Mouse (Mus musculus): ENCODE results near the gene Traf3ip3. TPM values are rescaled to one million over a fixed set of nuclear protein-coding genes. Genes with fewer than 3 reads are reported as not detected.

Gene Traf3ip3
- polyA plus RNA-seq (2016; fragmentation: Nextera tagmentation; extraction: Ambion mirVana) = 3.9 and 4.0 TPM in 2 replicates

DNA sequence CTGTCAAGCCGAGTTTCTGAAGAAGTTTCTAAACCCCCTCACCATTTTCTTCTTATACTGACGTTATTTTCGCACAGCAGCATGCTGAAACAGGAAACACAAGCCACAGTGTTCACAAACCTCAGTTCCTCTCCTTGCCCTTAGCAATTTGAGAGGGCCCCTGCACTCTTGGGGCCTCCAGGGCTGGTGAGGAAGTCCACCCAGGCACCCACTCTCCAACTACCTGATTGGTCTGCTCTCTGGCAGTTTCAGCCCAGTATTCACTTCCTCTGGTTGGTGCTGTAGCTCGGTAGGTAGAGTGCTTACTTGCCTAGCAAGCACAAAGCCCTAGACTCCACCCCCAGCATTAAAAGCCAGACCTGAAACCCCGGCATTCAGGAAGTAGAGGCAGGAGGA, at the start of gene Traf3ip3:
Gene Traf3ip3, minus strand, starts transcription at position 321 of the 396 bp plus-strand sequence.
- H3K36me3 ChIP-seq = no peaks in the 10 kb centered on the region
- H3K27me3 ChIP-seq = no peaks in the 10 kb centered on the region
- 49% methylated on average over 5 of the region's 5 CpGs for WGBS
- H3K27ac ChIP-seq = no peak within 1 kb of the TSS
- no peak within 1 kb of the TSS for H3K9ac ChIP-seq
- no peaks in the 10 kb centered on the region for H3K4me1 ChIP-seq
- no peak within 1 kb of the TSS for H3K4me2 ChIP-seq (replicated peaks)
- no peak within 1 kb of the TSS for H3K4me3 ChIP-seq
- no peaks in the 10 kb centered on the region for H3K9me3 ChIP-seq
- ATAC-seq (ENCODE audit: insufficient number of reproducible peaks, insufficient read depth, low FRiP score, low TSS enrichment) = no peak

DNA sequence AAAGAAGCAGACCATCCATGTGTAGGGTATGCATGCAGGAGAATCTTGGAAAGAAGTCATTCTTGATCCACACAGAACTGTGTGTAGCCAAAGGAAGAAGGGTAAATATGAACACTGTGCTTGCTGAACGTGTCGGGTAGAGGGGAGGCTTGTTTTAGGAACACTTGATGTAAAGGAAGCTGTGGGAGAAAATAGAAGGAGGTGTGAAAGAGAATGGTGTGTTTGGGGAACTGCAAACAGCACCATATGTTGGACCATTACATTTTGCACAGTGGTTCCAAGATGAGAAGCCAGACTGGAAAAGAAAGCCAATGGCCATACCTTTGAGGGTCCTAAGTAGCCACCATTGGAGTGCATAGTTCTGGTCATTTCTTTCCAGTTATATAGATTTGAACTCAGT, 48.5 kb upstream of the Traf3ip3 start:
- H3K9me3 ChIP-seq = no peaks in the 10 kb centered on the region
- no peak overlapping the region for H3K9ac ChIP-seq
- H3K27me3 ChIP-seq = no peaks in the 10 kb centered on the region
- ATAC-seq (ENCODE audit: insufficient number of reproducible peaks, insufficient read depth, low FRiP score, low TSS enrichment) = no peak
- H3K4me2 ChIP-seq (replicated peaks) = no peak overlapping the region
- H3K4me1 ChIP-seq = no peaks in the 10 kb centered on the region
- 76% methylated on average over 2 of the region's 2 CpGs for WGBS
- H3K4me3 ChIP-seq = no peak overlapping the region
- H3K36me3 ChIP-seq = no peaks in the 10 kb centered on the region
- no peak overlapping the region for H3K27ac ChIP-seq

- Histone ChIP-seq H3K36me3 (no peaks in the 10 kb centered on the region), H3K27ac (no peak overlapping the region), H3K9me3 (no peaks in the 10 kb centered on the region), H3K9ac (no peak overlapping the region), H3K4me2 (replicated peaks) (no peak overlapping the region), H3K27me3 (no peaks in the 10 kb centered on the region), H3K4me3 (no peak overlapping the region), H3K4me1 (0 out of 2 replicates have a peak, but pooled peaks cover 4% of the 10 kb centered on the region)
- ATAC-seq (ENCODE audit: insufficient number of reproducible peaks, insufficient read depth, low FRiP score, low TSS enrichment) = no peak
- WGBS = 90% methylated on average over 6 of the region's 6 CpGs
Measured at GRCm38 (mm10) chr1:193244235-193244634, 42.7 kb upstream of the Traf3ip3 start.

DNA sequence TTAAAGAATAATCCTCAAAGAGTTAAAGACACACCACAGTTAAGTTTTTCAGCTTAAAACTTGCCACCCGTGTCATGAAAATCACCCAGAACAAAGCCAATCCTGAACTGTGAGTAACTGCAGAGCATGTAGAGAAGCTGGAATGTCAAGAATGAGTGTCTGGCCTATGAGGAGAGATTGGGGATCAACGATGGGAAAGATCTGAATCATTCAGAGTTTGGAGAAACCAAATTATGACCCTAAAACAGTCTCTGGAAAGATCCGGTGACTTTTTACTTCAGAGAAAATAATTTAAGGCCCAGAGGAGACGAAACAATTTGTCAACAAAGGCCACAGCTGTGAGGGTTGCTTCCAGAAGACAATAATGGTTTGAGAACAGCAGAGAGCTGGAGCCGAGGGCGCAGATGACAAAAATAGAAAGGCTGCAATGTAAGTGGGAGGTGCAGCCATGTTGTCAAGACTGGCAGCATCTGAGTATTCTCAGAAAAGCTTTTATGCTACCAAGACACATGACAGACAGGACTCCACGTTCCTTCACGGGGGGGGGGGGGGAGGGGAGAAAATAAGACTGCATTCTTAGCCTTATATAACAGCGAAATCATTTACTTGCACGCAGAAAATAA, 42.2 kb upstream of the Traf3ip3 start:
- Histone ChIP-seq H3K27ac (no peak overlapping the region), H3K4me3 (no peak overlapping the region), H3K4me2 (replicated peaks) (no peak overlapping the region), H3K36me3 (no peaks in the 10 kb centered on the region), H3K27me3 (no peaks in the 10 kb centered on the region), H3K9ac (no peak overlapping the region), H3K4me1 (0 out of 2 replicates have a peak, but pooled peaks cover 4% of the 10 kb centered on the region), H3K9me3 (no peaks in the 10 kb centered on the region)
- ATAC-seq (ENCODE audit: insufficient number of reproducible peaks, insufficient read depth, low FRiP score, low TSS enrichment) = no peak
- WGBS = 59% methylated on average over 10 of the region's 10 CpGs

DNA sequence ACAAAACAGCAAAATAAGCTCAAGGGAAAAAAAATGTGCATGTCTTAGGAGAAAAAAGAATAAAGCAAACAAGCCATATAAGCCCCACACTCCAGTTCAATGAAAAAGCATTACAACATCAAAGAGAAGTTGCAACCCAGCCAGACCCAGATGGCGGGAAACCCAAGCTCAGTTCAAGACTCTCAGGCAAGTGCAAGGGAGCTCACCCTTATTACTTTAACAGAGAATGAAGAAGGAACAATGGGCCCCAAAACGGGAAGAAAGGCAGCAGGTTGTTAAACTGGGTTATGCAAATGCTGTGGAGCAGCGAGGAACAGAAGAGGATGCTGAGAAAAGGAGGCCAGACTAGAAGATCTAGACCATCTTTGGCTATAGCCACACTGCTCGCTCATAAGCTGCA, 41.4 kb upstream of the Traf3ip3 start:
- H3K27me3 ChIP-seq = no peaks in the 10 kb centered on the region

DNA sequence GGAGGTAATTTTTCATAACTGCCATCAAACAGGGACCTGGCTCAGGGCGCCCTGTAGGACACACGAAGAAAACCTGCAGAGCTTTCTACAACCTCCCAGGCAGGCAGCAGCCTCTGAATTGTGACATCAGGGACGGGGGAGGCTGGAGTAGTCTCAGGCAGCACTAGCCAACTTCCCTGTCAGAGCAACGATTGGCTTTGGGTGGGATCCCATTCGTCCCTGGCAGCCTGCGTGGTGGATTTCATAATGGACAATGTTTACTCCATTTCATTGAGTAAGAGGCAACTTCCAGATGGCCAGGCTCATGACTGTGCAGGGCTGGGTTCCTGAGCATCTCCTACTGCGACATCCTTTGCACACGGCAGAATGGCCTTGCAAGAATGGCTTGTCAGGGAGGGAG, 40.7 kb upstream of the Traf3ip3 start:
- Histone ChIP-seq H3K4me1 (0 out of 2 replicates have a peak, but pooled peaks cover 4% of the 10 kb centered on the region), H3K4me2 (replicated peaks) (no peak overlapping the region), H3K36me3 (no peaks in the 10 kb centered on the region), H3K9ac (no peak overlapping the region), H3K27me3 (no peaks in the 10 kb centered on the region), H3K9me3 (no peaks in the 10 kb centered on the region), H3K27ac (no peak overlapping the region), H3K4me3 (no peak overlapping the region)
- WGBS = 79% methylated on average over 8 of the region's 8 CpGs
- ATAC-seq (ENCODE audit: insufficient number of reproducible peaks, insufficient read depth, low FRiP score, low TSS enrichment) = no peak

More for the DNA sequence above, 41.4 kb upstream of the Traf3ip3 start:
- no peak for ATAC-seq (ENCODE audit: insufficient number of reproducible peaks, insufficient read depth, low FRiP score, low TSS enrichment)
- H3K27ac ChIP-seq = no peak overlapping the region
- 0 out of 2 replicates have a peak, but pooled peaks cover 4% of the 10 kb centered on the region for H3K4me1 ChIP-seq
- 59% methylated on average over 4 of the region's 4 CpGs for WGBS
- H3K4me2 ChIP-seq (replicated peaks) = no peak overlapping the region
- H3K9me3 ChIP-seq = no peaks in the 10 kb centered on the region
- no peak overlapping the region for H3K4me3 ChIP-seq
- no peak overlapping the region for H3K9ac ChIP-seq
- no peaks in the 10 kb centered on the region for H3K36me3 ChIP-seq

DNA sequence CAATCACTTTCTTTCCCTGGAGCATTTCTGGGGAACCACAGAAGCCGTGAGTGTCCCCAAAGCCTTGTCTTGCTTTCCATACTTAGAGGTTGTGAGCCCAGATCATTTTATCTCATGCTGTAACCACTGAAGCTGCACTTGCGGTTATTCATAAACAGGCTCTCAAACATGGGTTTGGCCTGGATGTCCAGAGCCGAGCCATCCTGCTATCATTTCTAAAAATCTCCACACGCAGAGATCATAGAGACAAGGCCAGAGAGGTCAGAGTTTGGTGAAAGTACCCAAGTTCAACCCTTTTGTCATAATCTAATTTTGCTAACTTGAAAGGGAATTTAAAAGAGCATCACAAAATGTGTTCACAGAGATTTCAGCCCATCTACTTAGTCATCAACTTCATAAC, 39.9 kb upstream of the Traf3ip3 start:
- no peak overlapping the region for H3K9ac ChIP-seq
- 85% methylated on average over 4 of the region's 4 CpGs for WGBS
- H3K27me3 ChIP-seq = no peaks in the 10 kb centered on the region
- no peaks in the 10 kb centered on the region for H3K9me3 ChIP-seq
- 0 out of 2 replicates have a peak, but pooled peaks cover 4% of the 10 kb centered on the region for H3K4me1 ChIP-seq
- no peak overlapping the region for H3K4me3 ChIP-seq
- no peak for ATAC-seq (ENCODE audit: insufficient number of reproducible peaks, insufficient read depth, low FRiP score, low TSS enrichment)
- no peak overlapping the region for H3K27ac ChIP-seq
- no peak overlapping the region for H3K4me2 ChIP-seq (replicated peaks)
- no peaks in the 10 kb centered on the region for H3K36me3 ChIP-seq

GRCm38 (mm10) chr1:193238426-193238825, 36.9 kb upstream of the Traf3ip3 start:
- Histone ChIP-seq H3K36me3 (no peaks in the 10 kb centered on the region), H3K4me2 (replicated peaks) (no peak overlapping the region), H3K27ac (no peak overlapping the region), H3K9me3 (no peaks in the 10 kb centered on the region), H3K27me3 (no peaks in the 10 kb centered on the region), H3K4me1 (0 out of 2 replicates have a peak, but pooled peaks cover 4% of the 10 kb centered on the region), H3K4me3 (no peak overlapping the region), H3K9ac (no peak overlapping the region)
- WGBS = 59% methylated on average over 4 of the region's 4 CpGs
- ATAC-seq (ENCODE audit: insufficient number of reproducible peaks, insufficient read depth, low FRiP score, low TSS enrichment) = no peak

DNA sequence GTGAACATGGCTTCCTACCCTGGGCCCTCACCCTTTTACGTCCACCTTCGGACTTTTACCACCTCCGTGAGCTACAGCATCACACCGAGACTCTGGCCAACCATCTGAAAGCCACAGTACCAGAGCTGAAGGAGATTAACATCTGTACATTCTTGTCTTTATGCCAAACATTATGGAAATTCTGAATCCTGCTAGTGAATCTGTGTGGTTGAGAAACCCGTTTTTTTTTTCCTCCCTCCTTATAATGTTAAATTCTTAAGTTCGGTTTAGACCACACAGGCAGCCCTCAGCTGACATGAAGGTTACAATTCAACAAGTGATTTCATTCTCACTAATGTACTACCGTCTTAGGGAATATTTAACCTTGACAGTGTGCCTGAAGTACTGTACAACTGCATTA, 33.4 kb upstream of the Traf3ip3 start:
- Histone ChIP-seq H3K27ac (no peak overlapping the region), H3K27me3 (no peaks in the 10 kb centered on the region), H3K36me3 (no peaks in the 10 kb centered on the region), H3K4me1 (no peaks in the 10 kb centered on the region), H3K9ac (no peak overlapping the region), H3K4me3 (no peak overlapping the region), H3K4me2 (replicated peaks) (no peak overlapping the region), H3K9me3 (no peaks in the 10 kb centered on the region)
- no peak for ATAC-seq (ENCODE audit: insufficient number of reproducible peaks, insufficient read depth, low FRiP score, low TSS enrichment)
- WGBS = 83% methylated on average over 7 of the region's 7 CpGs

DNA sequence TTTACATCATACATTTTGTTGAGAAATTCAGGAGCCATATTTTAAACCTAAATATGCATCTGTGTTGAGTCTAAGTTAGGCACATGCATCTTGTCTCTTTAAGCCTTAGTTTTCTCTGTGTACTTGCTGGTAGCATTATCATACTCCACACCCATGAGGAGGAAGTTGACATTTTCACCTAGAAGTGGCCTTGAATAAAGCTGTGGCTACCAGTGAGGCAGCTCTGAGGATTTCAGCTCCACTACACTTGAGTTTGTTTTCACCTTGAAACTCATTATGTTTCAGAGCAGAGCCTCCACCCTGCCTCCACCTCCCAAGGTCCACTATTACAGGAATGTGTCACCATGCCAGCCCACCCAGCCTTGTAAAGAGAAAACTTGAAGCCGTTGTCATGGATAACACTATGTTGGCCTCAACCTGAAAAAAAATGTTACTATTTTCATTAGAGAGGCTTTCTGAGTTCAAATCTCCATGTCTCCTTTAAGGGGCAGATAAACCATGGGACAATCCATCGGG, 32.7 kb upstream of the Traf3ip3 start:
- H3K9me3 ChIP-seq = no peaks in the 10 kb centered on the region
- no peak for ATAC-seq (ENCODE audit: insufficient number of reproducible peaks, insufficient read depth, low FRiP score, low TSS enrichment)
- no peak overlapping the region for H3K9ac ChIP-seq
- 94% methylated on average over 2 of the region's 2 CpGs for WGBS
- no peak overlapping the region for H3K27ac ChIP-seq
- no peaks in the 10 kb centered on the region for H3K36me3 ChIP-seq
- H3K27me3 ChIP-seq = no peaks in the 10 kb centered on the region
- no peaks in the 10 kb centered on the region for H3K4me1 ChIP-seq
- H3K4me3 ChIP-seq = no peak overlapping the region
- H3K4me2 ChIP-seq (replicated peaks) = no peak overlapping the region

DNA sequence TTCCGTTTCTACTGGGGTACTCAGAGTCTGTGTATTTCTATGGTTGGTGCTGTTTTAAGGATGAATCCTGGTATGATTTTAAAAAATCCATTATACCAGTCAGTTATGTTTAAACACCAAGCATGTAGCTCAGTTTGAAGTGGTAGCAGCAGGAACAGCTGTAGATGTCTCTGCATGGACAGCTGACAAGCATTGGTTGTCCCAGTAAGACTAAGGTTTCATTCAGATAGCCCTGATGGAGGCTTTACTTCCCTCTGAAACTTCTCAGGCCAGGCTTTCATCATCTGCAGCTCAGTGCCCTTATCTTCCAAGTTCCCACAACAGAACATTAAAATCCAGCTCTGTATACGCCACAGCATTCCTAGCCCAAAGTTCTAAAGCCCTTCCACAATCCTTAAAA, 31.2 kb upstream of the Traf3ip3 start:
- Histone ChIP-seq H3K36me3 (no peaks in the 10 kb centered on the region), H3K4me2 (replicated peaks) (no peak overlapping the region), H3K27ac (no peak overlapping the region), H3K4me3 (no peak overlapping the region), H3K4me1 (no peaks in the 10 kb centered on the region), H3K9me3 (no peaks in the 10 kb centered on the region), H3K9ac (no peak overlapping the region), H3K27me3 (no peaks in the 10 kb centered on the region)
- WGBS = 77% methylated on average over 2 of the region's 2 CpGs
- no peak for ATAC-seq (ENCODE audit: insufficient number of reproducible peaks, insufficient read depth, low FRiP score, low TSS enrichment)

DNA sequence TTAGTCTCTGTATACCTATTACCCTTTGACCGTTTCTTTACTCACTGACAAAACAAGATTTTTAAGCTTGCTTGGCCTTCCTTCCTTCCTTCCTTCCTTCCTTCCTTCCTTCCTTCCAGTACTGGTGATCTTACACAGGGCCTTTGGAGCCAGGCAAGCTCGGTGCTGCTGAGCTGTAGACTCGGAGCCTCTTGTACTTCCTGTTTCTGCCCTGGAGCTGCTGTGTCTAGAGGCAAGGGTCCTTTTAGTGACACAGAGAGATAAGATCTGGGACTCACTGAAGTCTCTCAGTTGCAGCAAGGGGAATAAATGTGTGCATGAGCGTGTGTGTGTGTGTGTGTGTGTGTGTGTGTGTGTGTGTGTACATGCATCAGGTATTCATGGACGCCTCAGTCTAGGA, 29.4 kb upstream of the Traf3ip3 start:
- H3K4me1 ChIP-seq = 0 out of 2 replicates have a peak, but pooled peaks cover 8% of the 10 kb centered on the region
- ATAC-seq (ENCODE audit: insufficient number of reproducible peaks, insufficient read depth, low FRiP score, low TSS enrichment) = no peak
- no peaks in the 10 kb centered on the region for H3K36me3 ChIP-seq
- no peaks in the 10 kb centered on the region for H3K9me3 ChIP-seq
- WGBS = 56% methylated on average over 5 of the region's 5 CpGs
- no peak overlapping the region for H3K4me3 ChIP-seq
- no peak overlapping the region for H3K9ac ChIP-seq
- no peak overlapping the region for H3K4me2 ChIP-seq (replicated peaks)
- no peak overlapping the region for H3K27ac ChIP-seq
- no peaks in the 10 kb centered on the region for H3K27me3 ChIP-seq
